Mouse (Mus musculus) urinary bladder, postnatal 25 days (tissue): ENCODE results near the gene Olfr372.
"Not testable (repeated sequence)": the region's sequence is repeated elsewhere in the genome, so short reads cannot be mapped to it uniquely, and the experiment has no call there.

ENCODE experiments used
- DNase-seq: peaks from one replicate; pipeline ENCODE4 v3.0.0; 2022; ENCODE audit warnings: low spot score

Olfr372 gene

GRCm38 (mm10) chr8:72040918-72041317 lies at the start of gene Olfr372:
Gene Olfr372, plus strand, starts transcription at chr8:72041218.
- DNase-seq: not testable (repeated sequence)

- DNase-seq: no peak
These were observed 41.6 kb upstream of the Olfr372 start for GRCm38 (mm10) chr8:71999434-71999833.

- DNase-seq: no peak
These were observed 40.8 kb upstream of the Olfr372 start for GRCm38 (mm10) chr8:72000223-72000622.

GRCm38 (mm10) chr8:72002942-72003341 lies 38.1 kb upstream of the Olfr372 start:
- no peak for DNase-seq

GRCm38 (mm10) chr8:72005912-72006311 lies 35.1 kb upstream of the Olfr372 start:
- DNase-seq: no peak

GRCm38 (mm10) chr8:72006763-72007162 lies 34.3 kb upstream of the Olfr372 start:
- DNase-seq: no peak

- no peak for DNase-seq
These were observed 32.8 kb upstream of the Olfr372 start for GRCm38 (mm10) chr8:72008134-72008641.

GRCm38 (mm10) chr8:72009473-72009872 lies 31.5 kb upstream of the Olfr372 start, which contains the start of gene Cyp4f18:
Gene Cyp4f18, minus strand, starts transcription at chr8:72009626.
- DNase-seq: no peak

- DNase-seq: not testable (repeated sequence)
These were observed 27.4 kb upstream of the Olfr372 start for GRCm38 (mm10) chr8:72013506-72014228.

GRCm38 (mm10) chr8:72017339-72017738 lies 23.7 kb upstream of the Olfr372 start:
- DNase-seq: not testable (repeated sequence)

- no peak for DNase-seq
These were observed 22.9 kb upstream of the Olfr372 start for GRCm38 (mm10) chr8:72018141-72018540.

- DNase-seq: not testable (repeated sequence)
These were observed 22.0 kb upstream of the Olfr372 start for GRCm38 (mm10) chr8:72019022-72019421.

GRCm38 (mm10) chr8:72019816-72020215 lies 21.2 kb upstream of the Olfr372 start:
- no peak for DNase-seq

- DNase-seq: peak; percentile 13
These were observed 16.1 kb upstream of the Olfr372 start for GRCm38 (mm10) chr8:72024886-72025285.

GRCm38 (mm10) chr8:72032926-72033325 lies 8.1 kb upstream of the Olfr372 start:
- DNase-seq: peak; percentile 37

- DNase-seq: no peak
These were observed 1.5 kb downstream of the Olfr372 start for GRCm38 (mm10) chr8:72042493-72042892.

GRCm38 (mm10) chr8:72054633-72055032 lies 13.6 kb downstream of the Olfr372 start:
- not testable (repeated sequence) for DNase-seq

- not testable (repeated sequence) for DNase-seq
These were observed 16.6 kb downstream of the Olfr372 start for GRCm38 (mm10) chr8:72057643-72058042.

GRCm38 (mm10) chr8:72066819-72067399 lies 25.9 kb downstream of the Olfr372 start:
- not testable (repeated sequence) for DNase-seq

- DNase-seq: not testable (repeated sequence)
These were observed 41.9 kb downstream of the Olfr372 start, which contains the start of gene Olfr373 for GRCm38 (mm10) chr8:72082877-72083276. Gene Olfr373, plus strand, starts transcription at chr8:72083177.

- DNase-seq: no peak
These were observed 43.7 kb downstream of the Olfr372 start for GRCm38 (mm10) chr8:72084744-72085143.

GRCm38 (mm10) chr8:72087611-72088010 lies 46.6 kb downstream of the Olfr372 start:
- not testable (repeated sequence) for DNase-seq

GRCm38 (mm10) chr8:72096721-72097120 lies 55.7 kb downstream of the Olfr372 start:
- DNase-seq: not testable (repeated sequence)
